Mouse (Mus musculus) E14TG2a.4 (cell line): ENCODE results near the gene Pla2g4f.

ENCODE experiments used
- H3K27me3 ChIP-seq: 2 replicates; pipeline ENCODE4 v1.6.1; 2014; ENCODE audit warnings: low read length, control low read depth; ENCODE audit not compliant: insufficient read depth
- H3K36me3 ChIP-seq: 2 replicates; pipeline ENCODE4 v1.6.1; 2014; ENCODE audit warnings: low read length, control low read depth; ENCODE audit not compliant: insufficient read depth
- H3K4me1 ChIP-seq: replicated peaks from 2 replicates; pipeline ENCODE4 v1.6.1; 2014; ENCODE audit warnings: low read depth, low read length, control low read depth
- H3K4me3 ChIP-seq: replicated peaks from 2 replicates; pipeline ENCODE4 v1.5.1; 2014; ENCODE audit warnings: mild to moderate bottlenecking, low read length
- H3K9me3 ChIP-seq: 2 replicates; pipeline ENCODE4 v1.6.1; 2014; ENCODE audit warnings: low read length, control low read depth
- CTCF ChIP-seq: conservative IDR thresholded peaks from 2 replicates; pipeline ENCODE4 v1.5.1; 2014; ENCODE audit warnings: low read length
- NANOG ChIP-seq: IDR thresholded peaks from 2 replicates; pipeline ENCODE4 v1.6.1; 2014; ENCODE audit warnings: borderline replicate concordance, low read length, mixed read lengths
- POU5F1 ChIP-seq: IDR thresholded peaks from 2 replicates; pipeline ENCODE4 v1.6.1; 2014; ENCODE audit warnings: low read length, borderline replicate concordance

The Pla2g4f gene

GRCm38 (mm10) chr2:120288401-120288800 lies 25.6 kb downstream of the Pla2g4f start:
- Histone ChIP-seq H3K27me3 (peaks cover 11% of the 10 kb centered on the region), H3K4me3 (no peak overlapping the region), H3K36me3 (no peaks in the 10 kb centered on the region), H3K9me3 (no peaks in the 10 kb centered on the region), H3K4me1 (0 out of 2 replicates have a peak, but pooled peaks cover 3% of the 10 kb centered on the region)
- no peak for TF ChIP-seq NANOG
- no peak for TF ChIP-seq POU5F1
- TF ChIP-seq CTCF, result no peak

GRCm38 (mm10) chr2:120285639-120286038 lies 28.3 kb downstream of the Pla2g4f start:
- Histone ChIP-seq H3K27me3 (peaks cover 11% of the 10 kb centered on the region), H3K36me3 (no peaks in the 10 kb centered on the region), H3K4me3 (no peak overlapping the region), H3K4me1 (no peaks in the 10 kb centered on the region), H3K9me3 (no peaks in the 10 kb centered on the region)
- no peak for TF ChIP-seq POU5F1
- no peak for TF ChIP-seq NANOG
- no peak for TF ChIP-seq CTCF

GRCm38 (mm10) chr2:120284705-120285104 lies 29.3 kb downstream of the Pla2g4f start:
- Histone ChIP-seq H3K36me3 (no peaks in the 10 kb centered on the region), H3K9me3 (no peaks in the 10 kb centered on the region), H3K4me1 (no peaks in the 10 kb centered on the region), H3K4me3 (no peak overlapping the region), H3K27me3 (peaks cover 11% of the 10 kb centered on the region)
- TF ChIP-seq CTCF (no peak), POU5F1 (no peak), NANOG (no peak)

GRCm38 (mm10) chr2:120284094-120284493 lies 29.9 kb downstream of the Pla2g4f start:
- TF ChIP-seq CTCF, result no peak
- no peak for TF ChIP-seq NANOG
- TF ChIP-seq POU5F1, result no peak
- Histone ChIP-seq H3K9me3 (no peaks in the 10 kb centered on the region), H3K27me3 (peaks cover 12% of the 10 kb centered on the region), H3K4me3 (no peak overlapping the region), H3K4me1 (no peaks in the 10 kb centered on the region), H3K36me3 (no peaks in the 10 kb centered on the region)

DNA sequence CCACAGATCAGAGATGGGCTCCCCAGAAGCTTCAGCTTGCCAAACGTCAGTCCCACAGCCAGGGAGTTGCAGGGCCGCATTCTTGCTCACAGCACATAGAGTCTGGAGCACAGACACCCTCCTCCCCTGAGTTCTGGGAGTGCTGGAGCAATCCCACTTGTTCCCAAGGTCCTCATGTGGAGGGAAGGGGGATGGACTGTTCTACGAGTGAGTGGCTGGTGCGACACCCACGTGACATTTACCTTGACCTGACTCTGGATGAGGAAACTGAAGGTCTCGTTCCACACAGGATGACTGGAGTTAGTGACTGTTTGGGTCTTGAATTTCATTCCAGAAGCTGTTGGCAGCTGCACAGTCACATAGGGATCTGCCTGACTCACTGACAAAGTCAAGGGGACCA lies 30.4 kb downstream of the Pla2g4f start:
- H3K4me3 ChIP-seq, result no peak overlapping the region
- no peaks in the 10 kb centered on the region for H3K36me3 ChIP-seq
- H3K4me1 ChIP-seq, result no peaks in the 10 kb centered on the region
- peaks cover 15% of the 10 kb centered on the region for H3K27me3 ChIP-seq
- TF ChIP-seq NANOG, result no peak
- no peak for TF ChIP-seq POU5F1
- no peak for TF ChIP-seq CTCF
- no peaks in the 10 kb centered on the region for H3K9me3 ChIP-seq

DNA sequence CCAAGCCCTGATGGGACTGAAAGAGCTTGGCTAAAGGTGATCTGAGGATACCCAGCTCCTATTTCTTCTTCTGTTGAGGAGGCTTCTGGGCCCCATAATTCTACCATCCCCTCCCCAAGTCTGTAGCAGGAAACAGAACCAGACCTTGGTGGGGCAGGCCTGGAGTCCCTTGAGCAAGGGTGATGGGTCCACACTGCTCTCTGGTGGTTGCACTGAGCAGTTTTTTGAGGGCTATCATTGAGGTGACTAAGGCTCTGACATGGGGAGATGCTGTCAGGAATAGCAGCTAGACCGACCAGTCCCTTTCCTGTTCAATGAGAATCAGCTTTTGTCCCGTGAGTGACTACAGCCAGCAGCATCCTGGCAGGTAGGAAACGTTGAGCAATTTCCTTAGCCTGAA lies 32.7 kb downstream of the Pla2g4f start:
- Histone ChIP-seq H3K27me3 (peaks cover 12% of the 10 kb centered on the region), H3K4me1 (peaks cover 7% of the 10 kb centered on the region; the same call in 1 of the 2 replicates), H3K36me3 (no peaks in the 10 kb centered on the region), H3K4me3 (no peak overlapping the region), H3K9me3 (no peaks in the 10 kb centered on the region)
- TF ChIP-seq POU5F1 (no peak), CTCF (0 out of 2 replicates have a peak, but pooled peaks have one; percentile 21), NANOG (no peak)

GRCm38 (mm10) chr2:120279961-120280360 lies 34.0 kb downstream of the Pla2g4f start:
- H3K36me3 ChIP-seq, result no peaks in the 10 kb centered on the region
- TF ChIP-seq CTCF (peak; percentile 86), NANOG (no peak)
- no peaks in the 10 kb centered on the region for H3K9me3 ChIP-seq
- H3K4me3 ChIP-seq, result no peak overlapping the region
- H3K4me1 ChIP-seq, result peaks cover 7% of the 10 kb centered on the region; the same call in 1 of the 2 replicates
- H3K27me3 ChIP-seq, result peaks cover 15% of the 10 kb centered on the region

- Histone ChIP-seq H3K36me3 (no peaks in the 10 kb centered on the region), H3K27me3 (peaks cover 17% of the 10 kb centered on the region), H3K9me3 (no peaks in the 10 kb centered on the region), H3K4me3 (no peak overlapping the region), H3K4me1 (peaks cover 7% of the 10 kb centered on the region; the same call in 1 of the 2 replicates)
- TF ChIP-seq POU5F1, result no peak
- no peak for TF ChIP-seq NANOG
- no peak for TF ChIP-seq CTCF
Observed at GRCm38 (mm10) chr2:120276951-120277350, 37.0 kb downstream of the Pla2g4f start.

DNA sequence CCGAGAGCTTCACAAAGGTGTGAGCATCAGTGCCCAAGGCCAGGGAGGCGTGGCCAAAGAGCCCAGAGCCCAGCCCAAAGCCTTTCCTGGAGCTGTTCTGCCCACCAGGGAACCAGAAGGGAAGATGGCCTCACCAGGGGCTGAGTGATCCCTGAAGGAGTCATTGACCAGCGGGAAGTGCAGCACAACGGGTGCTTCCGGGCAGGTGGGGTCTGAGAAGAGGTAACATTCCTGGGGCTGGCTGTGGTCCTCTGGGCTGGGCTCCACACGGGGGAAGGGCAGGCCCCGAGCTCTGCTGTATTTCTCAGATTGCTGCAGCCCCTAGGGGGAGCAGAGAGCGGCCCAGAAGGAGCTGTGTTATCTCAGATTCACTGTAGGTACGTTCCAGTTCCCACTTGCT lies 45.3 kb downstream of the Pla2g4f start:
- no peak for TF ChIP-seq POU5F1
- peak; percentile 16; the same call in 1 of the 2 replicates for TF ChIP-seq CTCF
- TF ChIP-seq NANOG, result peak; percentile 81
- Histone ChIP-seq H3K4me1 (peaks cover 20% of the 10 kb centered on the region), H3K9me3 (no peaks in the 10 kb centered on the region), H3K27me3 (peaks cover 30% of the 10 kb centered on the region), H3K4me3 (peak overlapping the region; percentile 57), H3K36me3 (no peaks in the 10 kb centered on the region)
